Mouse (Mus musculus): Measurements from ENCODE around the gene 2310034G01Rik.

Gene 2310034G01Rik

GRCm38 (mm10) chr19:46358381-46358780, 8.3 kb upstream of the 2310034G01Rik start:
- no peak for DNase-seq (ENCODE audit: low spot score in 2 of 2)

DNA sequence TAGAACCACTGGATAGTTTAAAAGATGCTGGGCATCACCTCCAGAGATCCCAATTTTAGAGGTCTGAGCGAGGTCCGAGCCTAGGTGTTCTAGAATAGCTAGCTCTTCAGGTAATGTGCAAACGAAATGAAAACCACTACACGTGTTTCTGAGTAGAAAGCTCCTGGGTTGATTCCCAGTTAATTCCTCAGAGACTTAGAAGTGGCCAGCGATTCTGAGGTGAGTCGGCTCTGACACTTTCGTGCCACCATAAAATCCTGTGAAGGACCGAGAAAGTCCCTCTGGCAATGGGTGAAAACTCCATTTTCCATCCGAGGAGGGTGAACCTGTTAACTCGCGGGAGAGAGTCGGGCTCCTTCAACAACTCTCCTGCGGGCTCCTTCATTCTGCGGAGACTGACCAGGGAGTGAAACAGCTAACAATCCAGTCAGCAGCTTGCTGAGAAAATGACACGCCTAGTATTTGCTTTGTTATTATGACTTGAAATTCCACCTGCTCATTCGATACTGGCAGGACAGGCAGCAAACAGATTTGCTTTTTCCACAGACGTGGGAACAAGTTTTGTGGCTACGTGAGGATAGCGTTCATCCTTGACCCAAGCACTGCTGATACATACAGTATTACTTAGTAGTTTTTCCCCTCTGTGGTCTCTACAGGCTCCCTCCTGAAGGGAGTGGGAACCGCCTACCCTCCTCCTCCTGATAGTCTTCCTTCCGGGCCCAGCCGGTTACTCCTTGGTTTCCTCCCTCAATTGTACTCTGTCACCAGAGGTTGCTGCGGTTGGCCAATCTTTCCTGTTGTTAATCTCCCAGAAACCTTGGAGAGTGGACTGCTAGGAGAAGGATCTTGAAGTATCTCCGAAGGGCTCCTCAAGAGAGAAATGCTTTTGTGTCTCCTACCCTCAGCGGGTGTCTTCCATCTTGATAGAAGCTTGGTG, 7.5 kb upstream of the 2310034G01Rik start:
- DNase-seq (ENCODE audit: low spot score in 2 of 2): no peak

- DNase-seq (ENCODE audit: low spot score in 2 of 2): peak; percentile 87 to 90
Measured at GRCm38 (mm10) chr19:46356701-46357138, 6.6 kb upstream of the 2310034G01Rik start.

DNA sequence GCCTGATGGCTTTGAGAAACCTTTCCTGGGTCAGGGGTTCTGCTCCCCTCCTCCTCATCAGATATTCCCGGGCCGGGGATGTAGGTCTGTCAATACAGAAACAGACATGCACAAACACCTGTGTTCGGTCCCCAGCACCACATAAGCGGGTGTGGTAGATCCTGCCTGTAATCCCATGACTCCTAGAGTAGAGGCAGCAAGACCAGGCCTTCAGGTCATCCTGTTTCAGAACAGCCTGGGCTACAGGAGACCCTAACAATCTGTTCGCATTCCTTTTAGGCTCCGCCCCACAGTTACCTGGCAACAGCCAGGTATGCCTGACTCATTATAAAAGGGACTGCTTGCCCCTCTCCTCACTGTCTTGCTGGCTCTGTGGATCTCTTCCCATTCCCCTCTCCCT, 552 bp downstream of the 2310034G01Rik start:
- no peak for DNase-seq (ENCODE audit: low spot score in 2 of 2)

DNA sequence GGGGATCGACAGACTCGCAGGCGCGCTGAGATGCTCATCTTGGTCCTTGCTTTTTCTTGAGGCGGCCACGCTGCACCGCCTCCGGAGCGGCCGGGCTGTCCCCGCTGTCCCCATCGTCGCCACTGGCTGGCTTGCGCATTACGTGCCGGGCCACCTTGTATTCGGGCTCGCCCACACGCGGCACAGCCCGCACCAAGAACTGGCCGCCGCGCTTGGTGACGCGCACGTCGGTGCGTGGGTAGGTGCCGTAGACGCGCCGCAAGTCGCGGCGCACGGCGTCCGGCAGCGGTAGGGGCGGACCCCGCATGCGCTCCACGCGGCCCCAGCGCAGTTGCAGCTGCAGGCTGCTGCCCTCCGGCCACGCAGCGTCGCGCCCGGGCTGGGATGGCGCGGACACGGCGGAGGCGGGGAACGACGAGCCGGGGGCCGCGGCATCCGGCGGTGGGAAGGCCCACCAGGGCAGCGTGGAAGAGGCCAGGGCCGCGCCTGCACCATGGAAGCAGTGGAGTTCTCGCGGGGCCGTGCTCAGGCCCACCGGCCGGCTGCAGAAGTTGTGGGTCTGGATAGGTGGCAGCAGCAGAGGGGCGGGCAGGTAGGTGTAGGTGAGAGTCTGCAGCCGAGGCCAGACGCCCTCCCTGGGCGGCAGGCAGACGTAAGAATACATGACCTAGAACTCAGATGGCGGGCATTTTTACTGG, 1.2 kb downstream of the 2310034G01Rik start:
- peak; percentile 92 to 95 for DNase-seq (ENCODE audit: low spot score in 2 of 2)

DNA sequence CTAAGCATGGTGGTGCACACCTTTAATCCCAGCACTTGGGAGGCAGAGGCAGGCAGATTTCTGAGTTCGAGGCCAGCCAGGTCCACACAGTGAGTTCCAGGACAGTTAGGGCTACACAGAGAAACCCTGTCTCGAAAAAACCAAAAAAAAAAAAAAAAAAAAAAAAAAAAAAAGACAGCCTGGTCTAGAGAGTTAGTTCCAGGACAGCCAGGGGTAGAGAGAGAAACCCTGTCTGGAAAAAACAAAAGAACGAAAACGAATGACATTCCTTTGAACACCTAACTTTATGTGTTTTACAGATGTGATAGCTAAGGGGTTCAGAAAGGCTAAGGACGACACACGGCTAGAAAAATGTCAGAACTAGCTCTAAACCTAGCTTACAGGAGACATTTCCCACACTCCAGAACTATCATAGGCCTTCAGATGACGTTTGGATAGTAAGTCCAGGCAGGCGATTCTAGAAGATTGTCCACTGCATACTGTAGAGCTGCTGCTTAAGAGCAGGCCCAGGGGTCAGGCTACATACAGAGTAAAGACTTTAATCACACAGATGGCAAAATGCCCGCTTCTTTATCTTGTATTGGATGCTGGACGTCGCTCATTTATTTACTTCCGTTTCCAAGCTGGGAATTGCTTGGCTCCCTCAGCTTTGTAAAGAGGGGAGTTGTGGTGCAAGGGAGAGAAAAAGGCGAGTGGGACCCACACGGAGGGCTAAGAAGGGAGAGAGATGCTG, 2.0 kb downstream of the 2310034G01Rik start:
- DNase-seq (ENCODE audit: low spot score in 2 of 2): no peak

DNA sequence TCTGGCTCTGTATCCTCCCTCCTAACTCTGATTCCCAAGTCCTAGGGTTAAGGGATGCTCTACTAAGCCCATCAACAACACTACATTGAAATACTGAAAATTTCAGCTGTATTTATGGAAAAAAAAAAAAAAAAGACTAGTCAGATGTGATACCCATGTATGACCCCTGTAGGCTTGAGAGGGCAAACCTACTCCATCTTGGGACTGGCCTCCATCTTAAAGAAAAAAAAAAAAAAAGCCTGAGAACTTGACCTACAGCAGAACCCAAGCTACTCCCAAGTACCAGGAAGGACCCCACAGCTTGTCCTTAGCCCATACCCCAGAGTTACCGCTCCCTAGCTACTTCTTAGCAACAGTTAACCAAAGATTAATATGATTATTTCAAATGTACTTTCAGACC, 3.0 kb downstream of the 2310034G01Rik start:
- DNase-seq (ENCODE audit: low spot score in 2 of 2): no peak

DNA sequence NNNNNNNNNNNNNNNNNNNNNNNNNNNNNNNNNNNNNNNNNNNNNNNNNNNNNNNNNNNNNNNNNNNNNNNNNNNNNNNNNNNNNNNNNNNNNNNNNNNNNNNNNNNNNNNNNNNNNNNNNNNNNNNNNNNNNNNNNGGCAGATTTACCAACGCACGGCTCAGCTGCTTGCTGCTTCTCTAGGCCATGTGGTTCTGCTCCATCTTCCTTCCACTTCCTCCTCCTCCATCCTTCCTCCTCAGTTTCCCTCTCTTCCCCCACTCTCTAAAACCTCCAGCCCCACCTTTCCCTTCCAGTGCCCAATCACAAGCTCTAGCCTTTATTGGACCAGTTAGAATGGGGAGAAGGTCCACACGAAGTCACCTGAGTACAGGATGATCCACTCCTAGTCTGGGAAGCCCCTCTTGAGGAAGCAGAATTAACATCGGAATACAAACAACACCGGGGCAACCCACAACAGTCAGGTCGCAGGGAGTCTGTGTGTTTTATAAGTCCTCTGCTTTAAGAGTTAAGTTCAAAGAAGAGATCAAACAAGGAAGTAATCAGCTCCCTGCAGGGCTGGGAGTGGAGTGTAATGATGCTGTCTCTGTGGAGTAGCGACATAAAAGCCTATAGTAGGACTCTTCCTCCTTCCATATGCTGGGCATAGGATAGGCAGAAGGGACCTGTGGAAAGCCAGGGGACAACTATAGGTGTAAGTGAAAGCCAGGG, 5.2 kb downstream of the 2310034G01Rik start:
- no peak for DNase-seq (ENCODE audit: low spot score in 2 of 2)

- no peak for DNase-seq (ENCODE audit: low spot score in 2 of 2)
Measured at GRCm38 (mm10) chr19:46339287-46339971, 10.7 kb downstream of the 2310034G01Rik start.

GRCm38 (mm10) chr19:46338942-46339286, 11.2 kb downstream of the 2310034G01Rik start:
- DNase-seq (ENCODE audit: low spot score in 2 of 2): no peak

DNA sequence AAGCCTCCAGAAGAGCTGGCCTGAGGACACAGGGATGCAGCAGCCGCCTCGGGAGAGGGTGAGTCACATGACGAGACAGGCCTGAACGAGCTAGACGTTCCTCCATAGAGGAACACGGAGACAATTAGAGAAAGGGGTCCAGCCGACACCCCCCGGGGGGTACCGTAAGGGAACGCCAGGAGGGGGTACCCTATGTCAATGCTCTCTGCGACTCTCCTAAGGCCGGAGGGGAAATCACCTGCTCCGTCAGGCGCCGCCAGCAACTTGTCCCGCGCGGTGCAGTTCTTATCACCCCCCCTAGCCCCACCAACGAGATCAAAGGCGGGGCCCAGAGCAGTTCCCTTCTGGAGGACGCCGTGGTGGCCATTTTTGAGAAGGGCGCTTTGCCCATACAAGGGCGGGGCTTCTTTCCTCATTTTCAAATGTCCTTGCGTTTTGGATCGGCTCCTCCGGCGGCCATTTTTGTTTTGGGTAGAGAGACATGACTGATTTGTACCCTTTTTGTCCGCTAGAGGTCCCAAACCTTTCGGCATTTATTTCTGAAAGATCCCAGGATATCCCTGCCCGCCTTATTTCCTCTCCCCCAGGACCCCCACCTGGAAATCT, 11.7 kb downstream of the 2310034G01Rik start, which contains the start of gene Cuedc2:
Cuedc2 (minus strand) TSS at position 372 of the 606 bp plus-strand sequence.
- peak; percentile 96 for DNase-seq (ENCODE audit: low spot score in 2 of 2)

GRCm38 (mm10) chr19:46337719-46338330, 12.3 kb downstream of the 2310034G01Rik start:
- no peak for DNase-seq (ENCODE audit: low spot score in 2 of 2)

- DNase-seq (ENCODE audit: low spot score in 2 of 2): no peak
Measured at GRCm38 (mm10) chr19:46333906-46334305, 16.2 kb downstream of the 2310034G01Rik start.

- no peak for DNase-seq (ENCODE audit: low spot score in 2 of 2)
Measured at GRCm38 (mm10) chr19:46332721-46333339, 17.3 kb downstream of the 2310034G01Rik start.

DNA sequence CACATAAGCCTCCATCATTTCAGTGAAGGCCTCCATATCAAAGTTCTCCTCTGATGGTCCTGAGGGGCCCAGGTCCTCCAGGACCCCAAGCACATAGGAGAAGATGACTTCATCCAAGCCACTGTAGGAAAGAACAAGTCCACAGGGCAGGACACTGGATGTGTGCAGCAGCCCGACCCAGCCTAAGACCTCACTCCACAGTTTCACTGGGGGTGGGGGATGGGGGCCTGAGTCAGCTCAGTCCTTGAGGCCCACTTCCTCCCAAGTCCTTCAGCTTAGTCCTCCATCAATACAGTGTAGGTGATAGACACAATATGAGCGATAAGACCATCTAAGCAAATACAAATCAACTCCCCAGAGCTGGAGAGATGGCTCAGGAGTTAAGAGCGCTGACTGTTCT, 18.2 kb downstream of the 2310034G01Rik start:
- no peak for DNase-seq (ENCODE audit: low spot score in 2 of 2)

DNA sequence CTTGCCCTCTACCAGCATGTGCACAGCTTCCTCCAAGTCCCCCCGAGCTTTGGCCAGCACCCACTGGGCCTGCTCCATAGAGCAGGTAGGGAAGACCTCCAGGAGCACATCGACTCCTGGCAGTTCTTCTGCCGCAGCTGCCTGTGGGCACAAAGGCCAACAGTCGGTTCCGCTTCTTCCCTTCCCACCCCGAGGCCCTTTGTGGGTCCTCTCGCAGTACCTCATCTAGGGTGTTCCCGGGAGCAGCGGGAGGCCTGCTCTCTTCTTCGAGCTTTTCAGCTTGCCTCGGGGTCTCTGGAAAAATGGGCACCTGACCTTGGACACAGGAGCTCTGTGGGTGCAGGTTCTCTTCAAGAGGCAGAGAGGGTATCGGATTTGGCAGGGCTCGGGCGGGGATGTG, 18.8 kb downstream of the 2310034G01Rik start:
- no peak for DNase-seq (ENCODE audit: low spot score in 2 of 2)

DNA sequence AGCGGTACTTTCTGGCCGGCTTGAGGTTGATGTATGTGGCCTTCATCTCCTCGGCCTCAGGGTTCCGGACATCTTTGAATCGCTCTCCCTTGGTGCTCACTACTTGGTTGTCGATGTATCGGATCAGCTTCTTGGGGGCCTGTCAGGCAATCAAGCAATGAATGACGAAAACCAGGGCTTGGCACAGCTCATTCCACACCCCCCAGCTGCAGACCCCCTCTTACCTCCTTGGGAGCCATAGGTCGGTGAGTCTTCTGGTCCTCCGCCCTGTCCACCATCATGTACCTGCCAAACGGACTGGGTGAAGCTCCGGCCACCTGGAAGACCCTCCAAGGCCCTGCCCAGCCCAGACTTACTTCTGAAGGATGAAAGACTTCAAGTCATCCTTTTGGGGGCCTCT, 19.4 kb downstream of the 2310034G01Rik start:
- DNase-seq (ENCODE audit: low spot score in 2 of 2): no peak

GRCm38 (mm10) chr19:46329951-46330350, 20.2 kb downstream of the 2310034G01Rik start:
- DNase-seq (ENCODE audit: low spot score in 2 of 2): no peak

GRCm38 (mm10) chr19:46329031-46329641, 21.0 kb downstream of the 2310034G01Rik start:
- DNase-seq (ENCODE audit: low spot score in 2 of 2): no peak
